Mouse (Mus musculus) hindbrain, embryonic 11.5 days (tissue): Measurements from ENCODE around the gene Hoxb9. TPM values are rescaled to one million over a fixed set of nuclear protein-coding genes. Genes with fewer than 3 reads are reported as not detected.

ENCODE experiments used
- ATAC-seq: fragments of 200-750 bp; cut with Nextera tagmentation; 2 replicates; pipeline ENCODE4 v1.8.0; 2017; ENCODE audit warnings: mild to moderate bottlenecking, moderate TSS enrichment, moderate library complexity; ENCODE audit not compliant: low FRiP score
- DNase-seq: peaks from one replicate; pipeline ENCODE4 v3.0.0-alpha.2; 2015; ENCODE audit warnings: low spot score
- H3K27ac ChIP-seq: fragments of 300-500 bp; sonication (generic); 2 replicates; pipeline ENCODE4 v1.5.1; 2014; ENCODE audit warnings: mild to moderate bottlenecking, low read depth, low read length
- H3K27me3 ChIP-seq: fragments of 300-500 bp; sonication (generic); 2 replicates; pipeline ENCODE4 v1.6.1; 2014; ENCODE audit warnings: mild to moderate bottlenecking, low read length, moderate library complexity, mixed read lengths; ENCODE audit not compliant: control insufficient read depth, insufficient read depth
- H3K36me3 ChIP-seq: fragments of 300-500 bp; sonication (generic); 2 replicates; pipeline ENCODE4 v1.6.1; 2014; ENCODE audit warnings: mild to moderate bottlenecking, low read length, moderate library complexity, mixed read lengths; ENCODE audit not compliant: control insufficient read depth, insufficient read depth
- H3K4me1 ChIP-seq: fragments of 300-500 bp; sonication (generic); replicated peaks from 2 replicates; pipeline ENCODE4 v1.6.1; 2014; ENCODE audit warnings: low read length, mixed read lengths; ENCODE audit not compliant: control insufficient read depth, insufficient read depth
- H3K4me2 ChIP-seq: fragments of 300-500 bp; sonication (generic); replicated peaks from 2 replicates; pipeline ENCODE4 v1.6.1; 2014; ENCODE audit warnings: mild to moderate bottlenecking, low read depth, low read length
- H3K4me3 ChIP-seq: fragments of 300-500 bp; sonication (generic); 2 replicates; pipeline ENCODE4 v1.5.1; 2014; ENCODE audit warnings: low read depth, low read length
- H3K9ac ChIP-seq: fragments of 300-500 bp; sonication (generic); 2 replicates; pipeline ENCODE4 v1.6.1; 2014; ENCODE audit warnings: low read depth, low read length
- H3K9me3 ChIP-seq: fragments of 300-500 bp; sonication (generic); 2 replicates; pipeline ENCODE4 v1.6.1; 2016; ENCODE audit warnings: low read length; ENCODE audit not compliant: control insufficient read depth
- WGBS: fragments of 180-500 bp; shearing (Covaris S2); extraction: QIAGEN DNeasy Blood & Tissue Kit; methylation state at CpG from one replicate; pipeline ENCODE4 v1.1.7; 2014; 5-methylcytosine and 5-hydroxymethylcytosine counted together
- polyA plus RNA-seq: library from polyadenylated mRNA; unstranded; fragments of >200 nt; fragmentation: Nextera tagmentation; extraction: Ambion mirVana; gene quantifications from 2 replicates; pipeline ENCODE4 v1.2.1, GENCODE M21; 2014

The Hoxb9 gene
- polyA plus RNA-seq, 1 experiment from 2014 or later, result 0.80 TPM

GRCm38 (mm10) chr11:96263636-96264389 lies 7.4 kb upstream of the Hoxb9 start:
- H3K36me3 ChIP-seq, result no peaks in the 10 kb centered on the region
- no peak overlapping the region for H3K9ac ChIP-seq
- H3K4me3 ChIP-seq, result no peak overlapping the region; the same call in 1 of the 2 replicates
- H3K27ac ChIP-seq, result no peak overlapping the region
- no peaks in the 10 kb centered on the region for H3K4me1 ChIP-seq
- ATAC-seq (no peak), DNase-seq (peak; percentile 60)
- peaks cover 98% of the 10 kb centered on the region for H3K27me3 ChIP-seq
- under 1% methylated on average over 33 of the region's 33 CpGs for WGBS
- H3K4me2 ChIP-seq, result no peak overlapping the region
- H3K9me3 ChIP-seq, result no peaks in the 10 kb centered on the region

DNA sequence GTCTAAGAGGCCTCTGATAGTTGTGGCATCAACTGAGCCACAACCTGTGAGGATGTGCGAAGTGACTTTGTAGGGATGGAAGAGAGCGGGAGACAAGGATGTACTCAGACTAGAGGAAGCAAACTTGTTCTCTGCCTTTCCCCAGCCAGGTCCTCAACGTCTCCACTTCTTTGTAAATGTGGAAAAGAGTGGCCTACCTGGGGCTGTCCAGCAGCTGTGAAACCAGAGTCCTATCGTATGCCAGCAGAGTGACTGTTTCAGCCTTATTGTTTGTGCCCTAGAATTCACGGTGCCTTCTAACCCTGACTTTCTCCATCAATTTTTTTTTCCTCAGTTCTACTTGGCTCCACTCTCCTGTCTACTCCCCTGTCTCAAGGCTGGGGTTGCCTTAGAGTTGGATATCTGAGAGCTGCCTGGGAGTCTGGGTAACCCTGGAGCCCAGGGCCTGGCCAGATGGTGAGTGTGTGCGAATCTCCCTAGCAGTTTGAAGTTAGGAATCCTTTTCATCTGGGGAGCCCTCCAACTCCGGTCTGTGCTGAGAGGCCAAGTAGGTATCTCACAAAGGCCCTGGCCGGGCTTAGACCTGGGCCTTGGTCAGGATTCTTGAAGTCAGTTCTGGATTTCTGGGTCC lies 6.8 kb upstream of the Hoxb9 start:
- H3K4me2 ChIP-seq, result no peak overlapping the region
- H3K9ac ChIP-seq, result no peak overlapping the region
- no peaks in the 10 kb centered on the region for H3K4me1 ChIP-seq
- ATAC-seq (no peak), DNase-seq (peak; percentile 40)
- no peak overlapping the region for H3K27ac ChIP-seq
- H3K36me3 ChIP-seq, result no peaks in the 10 kb centered on the region
- H3K4me3 ChIP-seq, result no peak overlapping the region
- peaks cover 98% of the 10 kb centered on the region for H3K27me3 ChIP-seq
- no peaks in the 10 kb centered on the region for H3K9me3 ChIP-seq
- WGBS, result under 1% methylated on average over 8 of the region's 8 CpGs

DNA sequence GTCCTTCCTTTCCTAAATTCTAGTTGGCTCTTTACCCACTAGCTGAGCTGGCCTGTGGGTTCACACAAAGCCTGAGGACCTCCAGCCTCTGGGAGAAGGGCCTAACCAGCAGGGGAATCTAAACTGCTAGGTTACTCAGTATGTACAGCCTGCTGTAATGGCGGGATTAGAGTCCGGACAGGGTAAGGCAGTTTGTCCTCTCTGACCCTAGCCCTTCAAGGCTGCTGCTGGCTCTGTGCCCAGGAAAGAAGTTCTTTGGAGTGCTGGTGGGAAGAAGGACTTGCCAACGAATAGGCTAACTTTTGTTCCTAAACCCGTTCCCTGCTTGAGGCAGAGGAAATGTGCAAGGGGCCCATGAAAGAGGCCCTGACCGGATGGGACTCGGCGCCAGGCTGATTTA lies 5.3 kb upstream of the Hoxb9 start:
- 2% methylated on average over 7 of the region's 7 CpGs for WGBS
- peak; percentile 43 for DNase-seq
- no peak overlapping the region for H3K9ac ChIP-seq

DNA sequence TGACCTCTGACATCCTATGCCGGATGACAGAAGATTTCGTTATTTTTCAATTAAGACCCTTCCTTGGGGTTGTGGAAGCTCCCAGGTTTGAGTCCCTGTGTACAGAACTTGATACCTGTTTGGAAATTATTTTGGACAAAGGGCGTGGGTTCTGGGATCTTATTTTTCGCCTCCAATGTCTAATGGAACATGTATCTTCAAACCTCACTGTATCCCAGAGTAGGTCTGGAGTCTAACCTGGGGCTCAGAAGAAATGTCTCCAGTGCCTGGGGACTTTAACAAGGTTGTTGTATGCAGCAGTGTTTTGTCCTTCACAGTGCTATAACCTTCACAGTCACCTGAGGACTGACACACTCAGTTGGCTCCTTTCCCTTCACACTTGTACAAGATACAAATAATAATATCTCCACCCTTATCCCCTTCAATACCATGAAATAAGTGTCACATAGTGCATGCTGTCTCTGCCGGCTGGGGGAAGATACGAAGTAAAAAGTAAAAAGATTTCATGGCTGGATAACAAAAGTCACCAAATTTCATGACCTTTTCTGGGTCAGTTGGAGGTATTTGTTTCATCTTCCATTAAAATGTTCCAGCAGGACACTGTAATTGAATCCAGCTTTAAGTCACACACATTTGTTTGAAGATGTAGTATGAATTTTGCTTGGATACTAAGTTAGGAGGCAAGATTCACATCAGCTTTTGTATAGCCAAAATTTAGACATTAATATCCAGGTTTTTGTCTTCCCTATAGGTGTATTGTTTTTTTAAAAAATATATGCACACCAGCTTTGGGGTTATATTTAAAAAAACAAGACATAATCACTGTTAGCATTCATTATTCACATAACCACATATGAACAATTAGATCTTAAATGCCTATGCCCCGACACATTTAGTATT lies 4.0 kb upstream of the Hoxb9 start:
- peaks cover 6% of the 10 kb centered on the region for H3K4me1 ChIP-seq
- H3K36me3 ChIP-seq, result no peaks in the 10 kb centered on the region
- 7% methylated on average over 7 of the region's 7 CpGs for WGBS
- H3K4me3 ChIP-seq, result no peak overlapping the region
- no peak overlapping the region for H3K27ac ChIP-seq
- no peak overlapping the region for H3K9ac ChIP-seq
- ATAC-seq (no peak), DNase-seq (peak; percentile 59)
- H3K9me3 ChIP-seq, result no peaks in the 10 kb centered on the region
- H3K4me2 ChIP-seq, result no peak overlapping the region
- peaks cover 98% of the 10 kb centered on the region for H3K27me3 ChIP-seq

More for the DNA sequence above, 5.3 kb upstream of the Hoxb9 start:
- Histone ChIP-seq H3K9me3 (no peaks in the 10 kb centered on the region), H3K4me1 (peaks cover 2% of the 10 kb centered on the region), H3K36me3 (no peaks in the 10 kb centered on the region), H3K27me3 (peaks cover 98% of the 10 kb centered on the region), H3K4me3 (no peak overlapping the region), H3K4me2 (no peak overlapping the region), H3K27ac (no peak overlapping the region)
- ATAC-seq, result no peak

DNA sequence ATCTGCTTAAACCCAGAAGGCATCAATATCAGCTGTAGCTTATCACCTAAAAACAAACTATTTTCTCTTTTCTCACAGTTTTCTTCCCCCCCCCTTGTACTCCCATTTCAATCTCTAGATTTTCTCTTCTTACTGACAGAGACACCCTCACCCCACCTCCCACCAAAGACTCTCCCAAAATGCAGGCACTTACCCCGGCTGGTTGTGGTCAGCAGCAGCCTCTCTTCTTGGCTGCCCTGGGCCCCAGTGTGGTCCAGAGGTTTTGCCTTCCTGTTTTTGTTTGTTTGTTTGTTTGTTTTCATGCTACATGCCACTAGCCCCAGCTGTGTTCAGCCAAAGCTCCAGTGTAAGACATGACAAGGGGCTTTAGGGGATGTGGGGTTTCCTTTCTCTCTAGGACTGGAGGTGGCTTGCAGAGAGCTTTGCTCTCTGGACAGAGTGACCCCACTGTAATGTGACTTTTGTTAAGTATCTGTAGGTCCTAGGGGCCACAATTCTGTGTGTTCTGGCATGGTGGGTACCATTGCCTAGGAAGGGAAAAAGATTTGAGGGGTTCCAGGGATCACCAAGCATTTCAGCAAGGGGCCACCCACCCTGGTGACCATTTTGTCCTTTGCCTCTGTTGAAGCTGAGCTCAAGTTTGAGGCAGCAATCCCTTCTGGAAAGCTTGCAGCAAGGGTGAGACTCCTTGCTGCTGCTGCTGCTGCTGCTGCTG lies 3.1 kb upstream of the Hoxb9 start:
- Histone ChIP-seq H3K27ac (no peak overlapping the region), H3K4me3 (no peak overlapping the region), H3K9me3 (no peaks in the 10 kb centered on the region), H3K36me3 (no peaks in the 10 kb centered on the region), H3K4me2 (no peak overlapping the region), H3K4me1 (peaks cover 6% of the 10 kb centered on the region), H3K9ac (no peak overlapping the region), H3K27me3 (peaks cover 98% of the 10 kb centered on the region)
- DNase-seq (peak; percentile 36), ATAC-seq (no peak)
- WGBS, result 6% methylated on average over 1 of the region's 1 CpGs

- Histone ChIP-seq H3K27ac (no peak overlapping the region), H3K4me1 (peaks cover 6% of the 10 kb centered on the region)
- WGBS, result 1% methylated on average over 19 of the region's 19 CpGs
These were observed 1.4 kb upstream of the Hoxb9 start for GRCm38 (mm10) chr11:96269869-96270268.

GRCm38 (mm10) chr11:96271541-96272011 lies 319 bp downstream of the Hoxb9 start:
- Histone ChIP-seq H3K4me3 (peak overlapping the region; percentile 19), H3K36me3 (no peaks in the 10 kb centered on the region), H3K27ac (no peak overlapping the region), H3K9ac (0 out of 2 replicates have a peak overlapping the region, but pooled peaks have one; percentile 27), H3K27me3 (peaks cover 98% of the 10 kb centered on the region), H3K4me2 (peak overlapping the region; percentile 14; the same call in 1 of the 2 replicates), H3K4me1 (peaks cover 6% of the 10 kb centered on the region), H3K9me3 (no peaks in the 10 kb centered on the region)
- WGBS, result under 1% methylated on average over 40 of the region's 52 CpGs
- DNase-seq, result no peak
- no peak for ATAC-seq

More at GRCm38 (mm10) chr11:96269869-96270268, 1.4 kb upstream of the Hoxb9 start:
- Histone ChIP-seq H3K9me3 (no peaks in the 10 kb centered on the region), H3K4me3 (no peak overlapping the region), H3K9ac (no peak overlapping the region), H3K4me2 (no peak overlapping the region), H3K27me3 (peaks cover 98% of the 10 kb centered on the region), H3K36me3 (no peaks in the 10 kb centered on the region)
- ATAC-seq (no peak), DNase-seq (no peak)
